Mouse (Mus musculus) embryonic facial prominence, embryonic 14.5 days (tissue): Measurements from ENCODE around the gene Gm17509. TPM values are rescaled to one million over a fixed set of nuclear protein-coding genes. Genes with fewer than 3 reads are reported as not detected.

Experiments used
- ATAC-seq: fragments of 200-750 bp; cut with Nextera tagmentation; 2 replicates; pipeline ENCODE4 v1.8.0; 2017; ENCODE audit warnings: low read depth, moderate number of reproducible peaks, moderate TSS enrichment
- DNase-seq: peaks from one replicate; pipeline ENCODE4 v3.0.0-alpha.2; 2015; ENCODE audit warnings: low spot score
- H3K27ac ChIP-seq: fragments of 300-500 bp; sonication (generic); replicated peaks from 2 replicates; pipeline ENCODE4 v1.5.1; 2014; ENCODE audit warnings: low read depth, mild to moderate bottlenecking, low read length, moderate library complexity
- H3K27me3 ChIP-seq: fragments of 300-500 bp; sonication (generic); replicated peaks from 2 replicates; pipeline ENCODE4 v1.6.1; 2014; ENCODE audit warnings: low read length; ENCODE audit not compliant: control insufficient read depth, insufficient read depth
- H3K36me3 ChIP-seq: fragments of 300-500 bp; sonication (generic); 2 replicates; pipeline ENCODE4 v1.6.1; 2014; ENCODE audit warnings: low read length, mixed read lengths; ENCODE audit not compliant: control insufficient read depth, insufficient read depth
- H3K4me1 ChIP-seq: fragments of 300-500 bp; sonication (generic); 2 replicates; pipeline ENCODE4 v1.6.1; 2014; ENCODE audit warnings: antibody characterized with exemption, low read length; ENCODE audit not compliant: control insufficient read depth, insufficient read depth
- H3K4me2 ChIP-seq: fragments of 300-500 bp; sonication (generic); 2 replicates; pipeline ENCODE4 v1.6.1; 2014; ENCODE audit warnings: low read depth, mild to moderate bottlenecking, low read length, moderate library complexity, mixed read lengths
- H3K4me3 ChIP-seq: fragments of 300-500 bp; sonication (generic); 2 replicates; pipeline ENCODE4 v1.5.1; 2014; ENCODE audit warnings: low read depth, mild to moderate bottlenecking, low read length
- H3K9ac ChIP-seq: fragments of 300-500 bp; sonication (generic); 2 replicates; pipeline ENCODE4 v1.6.1; 2014; ENCODE audit warnings: low read depth, mild to moderate bottlenecking, low read length, moderate library complexity, mixed read lengths
- H3K9me3 ChIP-seq: fragments of 300-500 bp; sonication (generic); 2 replicates; pipeline ENCODE4 v1.6.1; 2016; ENCODE audit warnings: low read length; ENCODE audit not compliant: control insufficient read depth
- WGBS: fragments of 180-500 bp; shearing (Covaris S2); extraction: QIAGEN DNeasy Blood & Tissue Kit; methylation state at CpG from one replicate; pipeline ENCODE4 v1.1.7; 2014; 5-methylcytosine and 5-hydroxymethylcytosine counted together
- polyA plus RNA-seq: library from polyadenylated mRNA; unstranded; fragments of >200 nt; fragmentation: Nextera tagmentation; extraction: Ambion mirVana; gene quantifications from 2 replicates; pipeline ENCODE4 v1.2.1, GENCODE M21; 2014

The Gm17509 gene
- polyA plus RNA-seq, 1 experiment from 2014 or later = 0.19 TPM

DNA sequence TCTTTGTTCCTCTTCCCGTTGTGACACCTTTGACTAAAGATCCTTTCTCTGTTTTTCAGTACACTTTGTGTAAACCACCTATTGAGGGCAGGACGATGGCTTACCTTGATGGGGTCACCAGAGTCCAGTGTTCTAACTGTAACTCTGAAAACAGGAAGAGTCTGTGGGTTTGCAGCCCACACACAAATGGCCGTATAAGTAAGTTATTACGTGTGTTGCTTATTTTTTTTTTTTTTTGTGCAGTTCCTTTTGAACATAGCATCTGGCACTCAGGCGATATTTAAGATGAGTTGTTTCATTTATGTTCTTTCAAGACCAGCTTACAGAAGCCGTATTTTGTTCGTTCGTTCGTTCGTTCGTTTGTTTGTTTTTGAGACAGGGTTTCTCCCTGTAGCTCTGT, 3.3 kb downstream of the Gm17509 start:
- Histone ChIP-seq H3K27me3 (peaks cover 12% of the 10 kb centered on the region), H3K4me3 (no peak overlapping the region), H3K27ac (no peak overlapping the region), H3K9ac (no peak overlapping the region), H3K36me3 (no peaks in the 10 kb centered on the region), H3K4me2 (no peak overlapping the region), H3K9me3 (no peaks in the 10 kb centered on the region), H3K4me1 (peaks cover 9% of the 10 kb centered on the region; the same call in 1 of the 2 replicates)
- DNase-seq (no peak), ATAC-seq (no peak)
- WGBS = 41% methylated on average over 11 of the region's 11 CpGs

GRCm38 (mm10) chr13:117216752-117217363, 4.0 kb downstream of the Gm17509 start:
- ATAC-seq (no peak), DNase-seq (no peak)
- no peak overlapping the region for H3K27ac ChIP-seq
- H3K4me2 ChIP-seq = no peak overlapping the region
- no peaks in the 10 kb centered on the region for H3K36me3 ChIP-seq
- H3K9me3 ChIP-seq = no peaks in the 10 kb centered on the region
- peaks cover 1% of the 10 kb centered on the region; the same call in 1 of the 2 replicates for H3K4me1 ChIP-seq
- no peak overlapping the region for H3K4me3 ChIP-seq
- peaks cover 12% of the 10 kb centered on the region for H3K27me3 ChIP-seq
- H3K9ac ChIP-seq = no peak overlapping the region
- 18% methylated on average over 9 of the region's 9 CpGs for WGBS

GRCm38 (mm10) chr13:117216126-117216525, 4.7 kb downstream of the Gm17509 start:
- Histone ChIP-seq H3K9me3 (no peaks in the 10 kb centered on the region), H3K4me1 (no peaks in the 10 kb centered on the region), H3K4me3 (no peak overlapping the region), H3K4me2 (no peak overlapping the region), H3K27me3 (peaks cover 10% of the 10 kb centered on the region), H3K36me3 (no peaks in the 10 kb centered on the region), H3K9ac (no peak overlapping the region), H3K27ac (no peak overlapping the region)
- DNase-seq (no peak), ATAC-seq (no peak)
- WGBS = 26% methylated on average over 10 of the region's 10 CpGs

- Histone ChIP-seq H3K4me2 (no peak overlapping the region), H3K4me3 (no peak overlapping the region), H3K27me3 (peaks cover 6% of the 10 kb centered on the region), H3K36me3 (no peaks in the 10 kb centered on the region), H3K9me3 (no peaks in the 10 kb centered on the region), H3K9ac (no peak overlapping the region), H3K27ac (no peak overlapping the region), H3K4me1 (no peaks in the 10 kb centered on the region)
- ATAC-seq (no peak), DNase-seq (peak; percentile 47)
- WGBS = 11% methylated on average over 10 of the region's 10 CpGs
Measured at GRCm38 (mm10) chr13:117215481-117215880, 5.4 kb downstream of the Gm17509 start.

DNA sequence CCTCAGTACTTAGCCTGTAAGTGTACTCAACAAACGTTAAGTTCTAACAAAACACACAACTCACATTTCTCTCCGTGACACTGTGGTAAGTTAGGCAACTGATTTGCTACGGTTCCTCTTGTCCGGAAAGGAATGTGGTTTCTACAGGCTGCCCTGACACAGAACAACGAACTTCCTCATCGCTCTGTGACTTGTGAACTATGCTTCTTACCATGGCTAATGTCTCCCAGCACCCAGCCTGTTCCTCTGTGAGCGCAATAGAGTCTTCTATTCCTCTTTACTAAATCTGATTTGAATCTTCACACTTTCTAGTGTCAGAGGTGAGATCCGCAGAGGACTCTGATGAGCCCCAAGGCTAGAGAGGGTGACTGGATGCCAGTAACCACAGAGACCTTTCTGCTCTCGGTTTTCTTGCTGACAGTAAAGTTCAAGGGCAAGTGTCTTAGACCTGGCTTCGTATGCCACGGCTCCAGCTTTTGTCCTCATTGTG, 9.4 kb downstream of the Gm17509 start:
- no peaks in the 10 kb centered on the region for H3K36me3 ChIP-seq
- WGBS = 26% methylated on average over 11 of the region's 11 CpGs
- H3K4me3 ChIP-seq = no peak overlapping the region
- no peak overlapping the region for H3K9ac ChIP-seq
- no peak overlapping the region for H3K27ac ChIP-seq
- DNase-seq = peak; percentile 61
- H3K27me3 ChIP-seq = no peaks in the 10 kb centered on the region
- H3K4me2 ChIP-seq = no peak overlapping the region
- no peaks in the 10 kb centered on the region; the same call in 1 of the 2 replicates for H3K4me1 ChIP-seq
- ATAC-seq = no peak
- H3K9me3 ChIP-seq = no peaks in the 10 kb centered on the region

DNA sequence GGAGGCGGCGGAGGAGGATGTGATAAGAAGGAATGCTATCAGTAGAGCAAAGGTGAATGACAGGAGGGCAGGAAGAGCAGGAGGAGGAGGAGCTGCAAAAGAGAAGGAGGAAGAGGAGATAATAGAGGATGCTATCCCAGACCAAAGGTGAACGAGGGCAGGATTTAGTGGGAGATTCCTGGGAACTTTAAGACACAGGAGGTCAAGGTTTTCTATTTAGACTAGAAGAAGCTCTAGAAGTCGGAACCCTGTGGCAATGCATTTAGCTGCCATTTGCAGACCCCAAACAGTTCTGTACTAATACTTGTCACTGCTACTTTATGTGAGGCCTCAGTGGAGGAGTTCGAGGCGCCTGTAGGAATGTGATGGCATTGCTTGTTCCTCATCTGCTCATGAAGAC, 12.6 kb downstream of the Gm17509 start, which contains the start of gene Emb:
Emb (plus strand) TSS at position 301 of the 400 bp plus-strand sequence.
- H3K27me3 ChIP-seq = no peaks in the 10 kb centered on the region
- whole genome bisulfite sequencing = 68% methylated on average over 6 of the region's 6 CpGs
- H3K4me3 ChIP-seq = no peak within 1 kb of the TSS
- no peaks in the 10 kb centered on the region; the same call in 1 of the 2 replicates for H3K4me1 ChIP-seq
- no peak within 1 kb of the TSS for H3K9ac ChIP-seq
- H3K9me3 ChIP-seq = no peaks in the 10 kb centered on the region
- ATAC-seq (no peak), DNase-seq (no peak)
- H3K4me2 ChIP-seq = no peak within 1 kb of the TSS
- no peaks in the 10 kb centered on the region for H3K36me3 ChIP-seq
- no peak within 1 kb of the TSS for H3K27ac ChIP-seq

DNA sequence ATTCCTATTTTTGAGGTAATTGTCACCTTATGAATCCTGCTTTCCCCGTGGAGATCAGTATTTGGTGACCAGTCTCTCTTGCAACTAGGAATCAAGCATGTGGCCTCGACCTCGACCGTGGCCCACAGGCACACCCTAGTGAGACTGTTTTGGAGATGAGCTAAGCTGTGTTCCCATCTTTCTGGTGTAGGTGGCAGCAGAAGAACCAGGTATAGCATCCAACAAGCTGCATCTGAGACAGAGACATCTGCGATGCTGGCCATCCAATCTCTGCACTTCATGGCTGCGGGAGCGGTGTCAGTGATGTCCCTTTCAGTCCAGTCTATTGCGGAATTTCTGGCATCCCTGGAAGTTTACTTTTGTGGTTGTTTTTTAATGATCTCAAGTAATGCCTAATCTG, 14.8 kb downstream of the Gm17509 start:
- DNase-seq (no peak), ATAC-seq (no peak)
- no peaks in the 10 kb centered on the region for H3K27me3 ChIP-seq
- no peaks in the 10 kb centered on the region; the same call in 1 of the 2 replicates for H3K4me1 ChIP-seq
- no peak overlapping the region for H3K4me2 ChIP-seq
- H3K36me3 ChIP-seq = no peaks in the 10 kb centered on the region
- WGBS = 90% methylated on average over 8 of the region's 8 CpGs
- H3K27ac ChIP-seq = no peak overlapping the region
- no peak overlapping the region for H3K9ac ChIP-seq
- no peaks in the 10 kb centered on the region for H3K9me3 ChIP-seq
- no peak overlapping the region for H3K4me3 ChIP-seq

DNA sequence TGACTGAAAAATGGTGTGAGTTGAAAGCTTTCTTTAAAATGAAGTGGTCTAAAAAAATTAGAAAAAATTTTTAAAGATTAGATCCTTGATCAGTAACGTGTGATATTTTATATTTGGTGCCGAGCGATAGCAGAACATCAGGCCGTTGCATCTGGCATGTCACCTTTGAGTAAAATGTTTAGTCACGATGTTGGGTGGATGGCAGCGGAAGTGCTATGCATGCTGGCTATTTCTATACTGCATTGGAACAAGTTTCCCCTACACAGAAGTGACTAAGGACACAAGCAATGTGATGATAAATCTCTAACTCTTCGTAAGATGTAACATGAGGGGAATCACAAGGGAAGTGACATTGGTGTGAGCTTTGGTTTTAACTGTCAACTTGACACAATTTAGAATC, 16.2 kb downstream of the Gm17509 start:
- Histone ChIP-seq H3K4me2 (no peak overlapping the region), H3K4me1 (no peaks in the 10 kb centered on the region; the same call in 1 of the 2 replicates), H3K4me3 (no peak overlapping the region), H3K27me3 (no peaks in the 10 kb centered on the region), H3K9ac (no peak overlapping the region), H3K36me3 (no peaks in the 10 kb centered on the region), H3K9me3 (no peaks in the 10 kb centered on the region), H3K27ac (no peak overlapping the region)
- WGBS = 93% methylated on average over 7 of the region's 7 CpGs
- ATAC-seq (no peak), DNase-seq (no peak)
